Mouse (Mus musculus) ES-E14 (cell line): Measurements from ENCODE around the gene Tmem231.

Experiments used
- CHD2 ChIP-seq: IDR thresholded peaks from 2 replicates; pipeline ENCODE4 v1.6.1; 2014; ENCODE audit warnings: mild to moderate bottlenecking, low read depth, low read length, inconsistent platforms
- MAFK ChIP-seq: IDR thresholded peaks from 2 replicates; pipeline ENCODE4 v1.6.1; 2014; ENCODE audit warnings: mild to moderate bottlenecking, low read depth, low read length, inconsistent platforms; ENCODE audit not compliant: insufficient read depth
- ZC3H11A ChIP-seq: IDR thresholded peaks from 2 replicates; pipeline ENCODE4 v1.6.1; 2012; ENCODE audit warnings: low read depth, mild to moderate bottlenecking, inconsistent platforms, low read length, borderline replicate concordance
- ZNF384 ChIP-seq: IDR thresholded peaks from 2 replicates; pipeline ENCODE4 v1.6.1; 2012; ENCODE audit warnings: low read depth, low read length, inconsistent platforms

GRCm38 (mm10) chr8:111887479-111887878, 46.2 kb downstream of the Tmem231 start:
- TF ChIP-seq ZNF384 = no peak
- no peak for TF ChIP-seq ZC3H11A
- TF ChIP-seq MAFK = no peak
- no peak for TF ChIP-seq CHD2
